Mouse (Mus musculus) urinary bladder, postnatal 4 days (tissue): ENCODE data around the gene Lsg1.

ENCODE experiments used
- DNase-seq, 2 experiments: peaks; one replicate each; pipeline ENCODE4 v3.0.0; 2021 to 2022; ENCODE audit warnings: low spot score in 2 of 2

Lsg1 gene

DNA sequence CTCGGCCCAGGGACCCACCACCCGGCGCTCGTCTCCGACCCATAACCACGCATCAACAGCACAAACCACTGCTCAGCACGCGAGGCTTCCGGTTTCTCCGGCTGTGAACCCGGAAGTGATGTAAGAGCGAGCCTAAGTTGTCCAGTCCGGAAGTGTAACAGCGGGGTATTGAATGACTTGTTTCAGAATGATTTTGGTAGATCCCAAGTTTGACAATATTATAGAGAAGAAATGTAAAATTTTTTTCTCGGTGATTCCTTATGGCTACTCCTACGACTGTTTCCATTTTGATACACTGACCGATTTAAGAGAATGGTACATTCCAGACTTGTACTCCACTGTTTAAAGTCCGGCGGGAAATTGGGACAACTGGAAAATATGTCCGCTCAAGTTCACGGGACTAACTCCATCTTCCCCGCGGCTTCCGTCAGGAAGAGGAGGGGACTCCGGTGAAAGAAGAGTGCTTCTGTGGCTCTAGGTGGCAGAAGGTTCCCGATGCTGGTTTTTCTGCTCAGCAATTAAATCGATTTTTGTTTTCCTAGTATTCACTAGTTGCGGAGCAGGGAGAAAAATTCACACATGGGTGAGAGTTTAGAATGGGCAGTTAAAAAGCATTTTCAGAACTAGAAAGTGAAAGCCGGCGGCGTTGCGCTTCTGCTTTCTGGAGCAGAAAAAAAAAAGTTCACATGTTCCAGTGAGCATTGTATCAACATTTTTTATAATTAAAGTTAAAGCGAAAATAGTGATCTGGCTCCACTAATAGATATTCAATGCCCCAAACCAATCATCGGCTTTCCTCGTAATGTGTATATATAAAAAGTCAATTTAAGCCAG is at the start of gene Lsg1:
Gene Lsg1 (minus strand): TSS at position 99 of the 834 bp plus-strand sequence.
- DNase-seq: peak; percentile 76 to 83

DNA sequence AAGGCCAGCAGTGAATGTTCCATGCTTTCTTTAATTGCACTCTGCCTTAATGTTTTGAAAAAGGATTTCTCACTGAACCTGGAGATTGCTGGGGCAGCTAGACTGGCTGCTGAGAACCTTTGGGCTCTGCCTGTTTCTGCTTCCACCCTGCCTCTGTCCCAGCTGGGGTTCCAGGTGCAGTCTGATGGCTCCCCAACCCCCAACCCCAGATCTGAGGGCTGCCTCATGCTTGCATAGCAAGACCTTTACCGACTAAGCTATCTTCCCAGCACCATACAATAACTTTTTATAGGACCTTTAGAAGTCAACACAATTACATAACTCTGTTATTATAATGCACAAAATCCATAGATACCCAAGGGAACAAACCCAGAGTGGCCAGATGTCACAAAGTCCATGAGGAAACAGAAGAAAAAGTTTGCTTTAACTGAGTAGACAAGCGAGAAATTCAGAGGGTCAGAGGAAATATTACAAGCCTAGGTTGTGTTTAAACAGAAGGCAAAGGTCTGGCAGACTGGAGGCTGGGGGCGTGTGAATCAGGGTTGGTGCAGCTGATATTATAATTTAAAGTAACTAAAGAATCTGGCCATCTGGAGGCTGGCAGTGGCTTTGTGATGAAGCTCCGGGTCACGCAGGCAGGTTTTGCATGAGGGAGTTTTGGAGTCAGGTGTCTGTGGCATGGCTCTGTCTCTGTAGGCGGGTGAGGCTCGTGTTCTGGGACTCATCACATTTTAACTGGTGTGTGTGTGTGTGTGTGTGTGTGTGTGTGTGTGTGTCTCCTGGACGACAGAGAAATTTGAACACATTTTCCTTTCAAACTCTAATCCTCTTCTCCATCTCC is 46.7 kb upstream of the Lsg1 start:
- DNase-seq: no peak

DNA sequence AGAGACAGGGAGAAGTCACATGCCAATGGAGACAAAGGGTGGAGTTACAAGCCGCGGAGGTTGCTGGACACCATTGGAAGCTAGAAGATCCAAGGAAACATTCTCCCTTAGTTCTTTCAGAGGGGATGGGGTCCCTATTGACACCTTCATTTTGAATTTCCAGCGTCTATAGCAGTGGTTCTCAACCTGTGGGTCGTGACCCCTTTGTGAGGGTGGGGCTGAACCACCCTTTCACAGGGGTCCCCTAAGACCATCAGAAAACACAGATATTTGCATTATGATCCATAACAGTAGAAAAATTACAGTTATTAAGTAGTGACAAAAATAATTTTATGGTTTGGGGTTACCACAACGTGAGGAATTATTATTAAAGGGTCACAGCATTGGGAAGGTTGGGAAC is 42.1 kb upstream of the Lsg1 start:
- DNase-seq: no peak

DNA sequence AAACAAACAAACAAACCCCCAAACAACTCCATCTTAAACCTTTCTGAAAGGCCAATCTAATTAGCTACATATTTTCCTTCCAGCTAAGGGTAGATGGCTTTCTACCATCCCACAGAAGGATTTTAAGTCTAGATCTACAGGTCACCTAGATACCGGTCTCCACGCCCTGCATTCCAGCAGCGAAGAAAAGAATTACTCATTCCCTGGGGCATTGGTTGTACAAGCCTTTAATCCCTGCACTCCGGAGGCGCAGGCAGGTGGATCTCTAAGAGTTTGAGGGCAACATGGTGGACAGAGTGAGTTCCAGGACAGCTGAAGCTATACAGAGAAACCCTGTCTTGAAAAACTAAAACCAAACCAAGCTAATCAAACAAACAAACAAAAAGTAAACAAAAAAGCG is 41.0 kb upstream of the Lsg1 start:
- DNase-seq: no peak

DNA sequence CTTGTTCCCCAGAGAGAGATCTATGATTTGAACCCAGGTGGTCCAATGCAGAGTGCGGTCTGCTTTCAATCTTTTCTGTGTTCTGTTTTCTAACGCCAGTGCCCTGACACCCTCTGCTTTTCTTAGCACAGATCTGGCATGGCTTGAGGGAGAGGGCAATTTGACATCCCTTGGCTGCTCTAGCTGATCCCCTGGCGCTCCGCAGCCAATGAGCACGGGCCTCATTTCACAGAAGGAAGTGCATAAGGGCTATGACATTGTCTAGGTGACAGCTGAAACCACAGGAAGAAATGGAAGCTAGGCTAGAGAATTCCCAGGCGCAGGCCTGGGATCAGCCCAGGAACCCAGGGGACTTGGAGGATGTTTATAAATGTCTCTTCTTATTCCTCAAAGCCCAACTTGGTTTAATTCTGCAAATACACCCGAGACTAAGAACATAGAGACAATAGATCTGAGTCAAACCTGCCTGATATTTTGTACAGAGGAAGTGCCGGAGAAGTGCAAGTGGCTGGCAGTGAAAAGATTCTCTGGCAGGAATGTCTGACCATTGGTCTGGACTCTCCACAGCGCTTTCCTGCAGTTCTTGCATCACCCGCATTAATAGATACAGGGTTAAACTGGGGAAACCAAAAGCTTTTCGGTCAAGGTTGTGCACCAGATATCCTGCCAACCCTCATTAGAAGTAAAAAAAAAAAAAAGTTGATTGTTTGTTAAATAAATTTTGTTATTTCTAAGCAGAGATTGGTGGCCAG is 40.4 kb upstream of the Lsg1 start:
- no peak for DNase-seq

DNA sequence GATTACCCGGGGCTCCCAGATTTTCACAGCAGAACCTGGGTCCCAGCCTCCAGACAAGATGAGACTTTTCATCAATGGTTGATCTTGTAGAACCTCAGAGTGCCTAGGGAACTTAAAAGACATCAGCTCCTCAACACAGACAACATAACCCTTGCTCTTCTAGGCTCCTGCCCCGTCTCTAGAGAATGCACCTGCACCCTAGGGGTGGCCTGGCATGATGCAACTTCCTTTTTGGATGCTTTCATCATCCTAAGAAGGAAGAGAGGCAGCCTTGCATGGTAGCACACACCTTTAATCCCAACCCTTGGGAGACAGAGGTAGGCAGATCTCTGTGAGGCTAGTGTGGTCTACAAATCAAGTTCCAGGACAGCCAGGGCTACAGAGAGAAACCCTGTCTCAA is 37.2 kb upstream of the Lsg1 start:
- DNase-seq: no peak

DNA sequence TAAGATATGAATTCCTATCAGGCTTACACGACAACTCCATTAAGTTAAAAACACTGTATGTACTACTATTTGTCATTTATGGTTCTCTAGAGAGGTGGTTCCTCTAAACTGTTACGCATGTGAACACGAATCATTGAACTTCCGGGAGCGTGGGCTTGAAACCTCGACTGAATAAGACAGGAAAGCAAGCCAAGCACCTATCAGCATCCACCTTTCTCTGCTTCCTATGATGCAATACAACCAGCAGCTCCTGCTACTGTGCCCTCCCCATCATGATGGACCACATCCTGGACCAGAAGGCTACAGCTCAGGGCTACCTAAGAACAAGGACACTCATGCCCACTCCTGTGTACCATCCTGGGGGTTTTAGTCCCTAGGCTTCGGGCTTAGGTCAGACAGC is 36.3 kb upstream of the Lsg1 start:
- DNase-seq: no peak

DNA sequence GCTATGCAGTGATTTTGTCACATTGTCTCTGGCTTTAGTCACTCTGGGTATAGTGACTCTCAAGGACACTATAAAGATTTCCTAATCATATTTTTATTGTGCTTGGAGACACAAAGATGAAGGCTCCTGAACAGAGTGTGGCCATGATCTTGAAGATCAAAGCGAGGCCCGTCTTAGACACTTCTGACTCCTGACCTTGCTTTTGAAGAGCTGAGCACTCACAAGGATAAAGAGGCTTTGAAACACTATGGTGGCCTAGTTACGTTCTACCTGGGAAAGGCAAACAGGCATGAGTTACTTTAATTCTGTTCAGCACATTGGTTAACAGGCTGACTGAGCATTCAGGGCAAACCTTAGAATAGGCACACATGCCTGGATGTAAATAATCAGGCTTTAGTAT is 28.9 kb upstream of the Lsg1 start:
- no peak for DNase-seq

DNA sequence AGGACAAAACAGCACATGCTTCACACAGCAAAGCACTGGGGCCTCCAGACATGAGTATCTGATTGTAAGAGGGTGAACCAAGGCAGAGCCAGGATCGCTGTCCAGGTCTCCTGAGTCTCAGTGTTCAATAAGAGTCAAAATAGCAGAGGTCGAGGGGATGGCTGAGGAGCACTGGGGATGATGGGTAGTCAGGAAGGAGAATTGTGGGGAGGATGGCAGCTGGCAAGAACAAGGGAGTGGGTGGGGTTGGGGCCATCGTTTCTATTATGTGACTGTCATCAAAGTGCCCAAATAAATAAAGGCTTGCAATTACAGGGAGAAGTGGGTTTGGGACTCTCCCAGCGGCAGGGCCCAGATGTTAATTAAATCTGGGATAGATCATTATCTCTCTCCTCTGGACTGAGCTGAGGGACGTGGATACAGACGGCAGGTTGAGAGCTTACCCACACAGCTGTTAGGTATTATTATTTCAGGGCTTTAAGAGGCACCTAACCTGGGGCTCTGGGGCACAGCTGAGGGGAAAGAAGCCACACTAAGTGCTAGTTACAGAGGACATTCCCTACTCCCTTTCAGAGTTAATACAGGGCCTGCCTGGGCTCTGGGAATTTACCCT is 27.4 kb upstream of the Lsg1 start:
- DNase-seq: no peak

DNA sequence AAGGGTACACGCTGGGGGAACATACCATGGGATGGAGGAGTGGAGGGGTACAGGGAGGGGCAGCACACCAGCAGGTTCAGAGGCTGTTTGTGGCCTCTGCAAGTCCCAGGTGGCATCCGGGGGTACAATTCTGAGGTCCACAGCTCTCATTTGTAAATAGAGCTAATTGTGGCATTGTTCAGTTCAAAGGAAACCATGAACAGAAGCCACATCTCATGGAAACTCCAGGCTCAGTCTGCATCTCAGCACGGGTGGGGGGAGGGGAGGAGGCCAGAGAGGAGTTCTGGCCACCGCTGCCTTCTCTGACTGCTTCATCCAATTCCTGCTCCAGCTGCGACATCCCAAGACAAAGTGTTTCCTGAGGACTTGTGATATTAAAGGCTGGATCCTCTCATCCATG is 26.7 kb upstream of the Lsg1 start:
- DNase-seq: no peak

DNA sequence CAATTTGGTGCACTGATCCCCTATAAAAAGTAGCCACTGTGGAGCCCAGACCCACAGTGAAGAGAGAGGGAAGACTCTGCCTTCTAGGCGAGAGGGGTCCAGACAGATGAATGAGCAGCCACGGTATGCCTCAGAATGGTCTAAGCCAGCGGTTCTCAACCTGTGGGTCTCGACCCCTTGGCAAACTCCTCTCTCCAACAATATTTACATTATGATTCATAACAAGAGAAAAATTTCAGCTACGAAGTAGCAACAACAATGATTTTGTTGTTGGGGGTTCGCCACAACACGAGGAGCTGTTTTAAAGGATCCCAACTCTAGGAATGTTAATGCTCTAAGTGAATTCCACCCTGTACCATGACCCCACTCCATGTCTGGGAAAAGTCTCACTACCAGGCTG is 25.7 kb upstream of the Lsg1 start:
- DNase-seq: no peak

DNA sequence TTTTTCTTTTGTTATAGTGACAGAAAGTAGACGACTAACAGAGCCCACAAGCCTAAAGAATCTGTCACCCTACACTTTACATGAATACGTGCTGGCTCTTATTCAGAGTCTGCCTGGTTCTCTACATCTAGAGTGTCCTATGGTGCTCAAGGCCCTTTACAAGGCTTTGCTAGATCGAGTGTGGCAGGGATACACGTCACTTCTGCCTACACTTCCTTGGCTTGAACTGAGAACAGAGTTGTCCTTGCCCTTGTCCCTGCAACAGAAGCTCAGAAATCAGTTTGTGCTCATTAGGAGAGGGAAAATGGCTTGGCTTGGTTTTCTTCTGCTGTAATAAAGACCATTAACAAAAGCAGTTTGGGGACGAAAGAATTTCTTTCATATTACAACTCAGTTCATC is 23.9 kb upstream of the Lsg1 start:
- no peak for DNase-seq

DNA sequence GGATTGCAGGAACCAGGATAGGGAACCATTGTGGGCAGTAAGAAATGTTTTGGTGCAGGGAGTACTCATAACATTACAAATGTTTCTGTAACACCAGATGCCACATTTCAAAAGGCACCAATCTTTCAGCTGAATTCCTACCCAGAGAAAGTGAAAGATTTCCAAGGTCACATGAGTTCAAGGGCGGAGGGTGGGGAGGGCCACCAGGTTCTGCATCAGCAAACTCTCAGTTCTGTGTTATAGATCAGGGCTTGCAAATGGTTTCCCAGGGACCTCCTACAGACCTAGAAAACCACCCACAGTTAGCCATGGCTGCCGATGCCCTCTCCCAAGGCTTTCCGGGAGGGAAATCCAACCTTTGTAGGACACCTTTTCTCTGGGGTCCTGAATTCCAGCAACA is 20.5 kb upstream of the Lsg1 start:
- DNase-seq: no peak

DNA sequence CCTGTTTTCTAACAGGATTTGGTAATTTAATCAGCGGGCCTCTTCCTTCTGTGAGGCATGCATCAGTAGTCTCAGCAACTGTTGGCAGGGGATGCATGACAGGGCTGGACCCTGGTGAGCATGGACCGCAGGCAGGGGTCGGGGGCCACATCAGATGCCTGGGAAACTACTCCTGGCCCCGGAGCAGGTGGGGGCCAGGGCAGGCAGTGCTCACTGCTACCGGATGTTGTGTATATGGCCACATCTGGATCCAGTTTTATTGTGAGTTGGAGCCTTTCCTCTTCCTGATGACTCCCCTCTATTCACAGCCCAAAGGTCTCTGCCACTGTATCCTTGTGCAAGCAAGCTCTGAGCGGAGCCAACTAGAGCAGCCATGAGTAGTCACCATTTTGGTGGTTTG is 18.1 kb upstream of the Lsg1 start:
- DNase-seq: no peak

DNA sequence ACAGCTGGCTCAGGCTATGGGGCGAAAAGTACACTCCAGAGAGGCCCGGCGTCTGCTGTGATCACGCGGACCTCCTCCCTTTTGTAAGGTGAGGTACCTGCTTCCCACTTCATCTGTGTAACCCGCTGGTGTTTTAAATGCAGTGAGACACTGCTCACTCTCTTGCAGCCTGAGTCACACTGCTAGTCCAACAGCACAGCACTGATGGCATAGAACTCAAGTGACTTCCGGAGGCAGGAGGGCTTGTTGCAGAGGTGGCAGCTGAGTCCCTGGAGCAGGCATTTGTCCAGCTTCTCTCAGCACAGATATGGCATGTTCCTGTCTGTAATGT is 17.4 kb upstream of the Lsg1 start:
- DNase-seq: no peak

DNA sequence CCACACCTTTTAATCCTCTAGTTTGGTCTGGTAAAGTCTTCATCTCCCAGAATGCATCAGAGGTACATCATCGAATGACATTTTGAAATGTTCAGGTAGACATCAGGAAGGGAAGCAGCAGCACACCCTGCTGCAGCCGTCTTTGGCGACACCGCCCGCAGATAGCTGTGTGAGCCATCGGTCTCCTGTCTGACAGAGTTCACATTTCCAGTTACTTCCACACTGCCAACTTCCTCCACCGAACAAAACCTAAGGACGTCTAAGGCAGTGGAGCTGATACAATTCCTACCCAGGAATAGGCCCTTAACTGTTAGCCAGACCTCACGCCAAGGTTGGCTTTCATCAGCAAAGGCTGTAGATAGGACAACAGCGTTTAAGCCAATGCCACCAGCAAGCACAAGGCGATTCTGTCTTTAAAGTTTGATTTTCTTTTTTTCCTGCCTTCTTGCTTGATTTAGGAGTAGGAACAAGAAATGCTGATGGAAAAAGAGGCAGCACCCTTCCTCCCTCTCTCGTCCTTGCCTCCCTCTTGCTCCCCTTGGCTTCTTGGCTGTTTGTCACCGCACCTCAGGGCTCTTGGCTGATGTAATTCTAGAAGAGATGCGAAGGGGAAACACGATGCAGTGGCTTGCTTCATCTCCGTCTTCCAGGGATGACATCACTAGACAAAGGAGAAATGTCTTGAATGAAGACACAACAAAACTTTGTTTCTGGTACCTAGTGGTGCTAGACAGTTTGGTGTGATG is 16.8 kb upstream of the Lsg1 start:
- no peak for DNase-seq

DNA sequence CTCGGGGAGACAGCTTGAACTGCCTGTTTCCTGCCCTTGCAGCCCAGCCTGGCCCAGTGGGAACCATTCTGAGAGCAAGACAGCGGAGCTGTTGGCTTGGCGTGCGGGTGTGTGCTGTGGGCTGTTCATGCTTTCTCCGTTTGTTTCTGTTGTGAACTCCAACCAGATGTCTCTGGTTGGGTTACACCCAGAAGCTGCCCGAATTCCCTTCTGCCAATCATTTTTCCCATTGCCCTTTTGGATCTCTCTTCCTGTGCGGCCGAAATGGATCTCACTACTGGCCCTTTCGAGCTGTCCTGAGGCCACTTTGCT is 16.1 kb upstream of the Lsg1 start:
- DNase-seq: no peak

DNA sequence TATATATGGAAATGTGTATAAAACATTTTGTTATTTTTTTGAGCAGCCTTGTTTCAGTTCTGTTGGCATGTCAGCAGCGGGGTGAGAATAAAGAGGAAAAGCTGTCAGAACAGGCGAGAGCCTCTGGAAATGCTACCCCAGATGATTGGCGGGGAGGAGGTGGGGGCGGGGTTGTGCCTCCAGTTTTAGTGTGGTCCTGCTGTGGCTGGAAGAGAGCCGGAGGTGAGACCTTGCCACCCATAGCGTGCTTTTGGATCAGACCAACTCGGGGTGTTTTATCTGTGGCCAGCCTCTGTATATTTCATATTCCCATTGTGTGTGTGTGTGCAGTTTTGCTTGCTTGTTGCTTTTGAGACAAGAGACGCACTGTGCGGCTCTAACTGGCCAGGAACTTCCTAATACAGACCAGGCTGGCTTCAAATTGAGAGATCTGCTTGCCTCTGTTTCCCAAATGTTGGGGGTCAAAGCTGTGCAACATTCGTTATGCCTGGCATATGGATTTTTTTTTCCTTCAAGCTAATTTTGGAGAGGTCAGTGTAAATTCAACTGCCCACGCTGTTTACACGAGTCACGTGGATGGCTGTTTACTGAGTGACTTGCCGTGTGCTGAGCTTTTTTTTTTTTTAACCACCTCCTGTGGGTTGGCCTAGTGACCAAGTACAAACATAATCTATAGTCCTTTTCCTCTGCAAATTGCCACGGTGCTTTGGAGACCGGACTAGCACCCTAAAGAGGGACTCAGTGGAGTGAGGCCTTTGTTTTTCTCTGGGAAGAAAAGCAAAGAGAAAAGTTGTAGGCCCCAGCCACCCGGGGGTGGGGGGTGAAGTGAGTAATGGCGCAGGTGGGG is 15.5 kb upstream of the Lsg1 start:
- no peak for DNase-seq

DNA sequence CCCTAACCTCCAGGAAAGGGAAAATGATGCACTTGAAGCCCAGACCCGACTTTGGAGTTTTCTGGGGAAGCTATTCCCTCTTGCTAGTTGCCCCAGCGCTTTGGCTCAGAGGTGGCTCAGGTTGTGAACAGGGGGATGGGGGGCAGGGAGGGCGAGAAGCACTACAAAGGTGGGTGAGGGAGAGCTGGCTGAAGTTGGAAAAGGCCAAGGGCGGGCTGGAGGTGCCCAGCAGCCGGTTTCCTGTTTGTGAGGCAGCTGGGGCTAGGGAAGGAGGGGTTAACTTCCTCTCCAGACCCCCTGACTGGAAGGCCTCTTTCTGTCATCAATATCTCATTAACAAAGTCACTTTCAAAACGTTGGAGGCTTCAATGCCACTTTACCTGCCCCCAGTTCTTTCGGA is 14.6 kb upstream of the Lsg1 start:
- DNase-seq: no peak

DNA sequence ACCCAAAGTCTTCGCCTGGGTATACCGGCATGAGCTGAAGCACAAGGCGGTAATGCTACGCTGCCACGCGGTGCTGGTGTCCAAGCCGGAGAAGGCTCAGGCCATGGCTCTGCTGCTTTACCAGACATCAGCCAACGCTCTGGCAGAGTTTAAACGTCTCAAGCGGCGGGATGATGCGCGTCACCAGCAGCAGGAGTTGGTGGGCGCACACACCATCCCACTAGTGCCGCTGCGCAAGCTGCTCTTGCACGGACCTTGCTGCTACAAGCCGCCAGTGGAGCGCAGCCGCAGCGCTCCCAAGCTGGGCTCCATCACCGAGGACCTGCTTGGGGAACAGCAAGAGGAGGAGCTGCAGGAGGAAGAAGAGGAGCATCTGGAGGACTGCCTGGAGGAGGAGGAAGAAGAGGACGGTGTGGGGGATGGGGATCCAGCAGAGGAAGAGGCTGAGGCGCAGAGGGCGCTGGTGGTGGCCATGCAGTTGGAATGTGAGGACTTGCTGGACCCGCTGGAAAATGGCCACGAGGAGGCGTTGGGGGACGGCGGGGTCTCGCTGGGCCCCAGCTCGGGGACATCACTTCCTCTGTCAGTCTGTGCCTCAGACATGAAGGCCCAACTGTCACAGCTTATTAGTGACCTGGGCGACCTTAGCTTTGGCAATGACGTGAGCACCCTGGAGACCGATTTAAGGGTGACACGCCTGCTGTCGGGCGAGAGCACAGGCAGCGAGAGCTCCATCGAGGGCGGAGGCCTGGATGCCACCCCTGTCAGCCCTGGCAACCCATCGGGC is 13.8 kb upstream of the Lsg1 start:
- no peak for DNase-seq
